Mouse (Mus musculus) Muller cell, postnatal 12 days (primary cell): ENCODE measurements at regions not wholly inside any gene's neighbourhood (a gene's known extent, or its start where the extent isn't known, plus 50 kb on each side); places are given as distances from the start of the nearest gene placed in this dataset.

Experiments
- DNase-seq: peaks from one replicate; pipeline ENCODE4 v3.0.0-alpha.2; 2015; ENCODE audit errors: inconsistent ontology term

GRCm38 (mm10) chr12:44145321-44145720 lies 64.8 kb downstream of the Dnajb9 start:
- no peak for DNase-seq

GRCm38 (mm10) chr12:44139026-44139425 lies 71.1 kb downstream of the Dnajb9 start:
- DNase-seq: no peak

DNA sequence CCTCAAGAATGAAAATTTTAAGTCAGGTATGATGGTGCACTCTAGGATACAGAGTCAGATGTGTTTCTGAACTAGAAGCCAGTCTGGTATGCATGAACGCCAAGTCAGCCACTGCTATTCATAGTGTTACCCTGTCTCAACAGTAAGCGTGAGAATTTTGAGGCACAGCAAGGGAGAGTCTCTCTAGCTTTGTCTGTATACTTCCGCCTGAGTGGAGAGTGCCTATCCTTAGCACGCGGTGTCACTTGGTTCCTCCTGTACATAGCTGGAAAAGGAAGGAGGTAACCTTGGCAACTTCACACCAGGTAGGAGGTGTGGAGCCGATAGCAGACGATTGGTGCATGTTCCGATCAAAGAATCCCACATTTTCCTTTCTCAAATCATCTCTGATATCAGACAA lies 81.3 kb downstream of the Dnajb9 start:
- no peak for DNase-seq

DNA sequence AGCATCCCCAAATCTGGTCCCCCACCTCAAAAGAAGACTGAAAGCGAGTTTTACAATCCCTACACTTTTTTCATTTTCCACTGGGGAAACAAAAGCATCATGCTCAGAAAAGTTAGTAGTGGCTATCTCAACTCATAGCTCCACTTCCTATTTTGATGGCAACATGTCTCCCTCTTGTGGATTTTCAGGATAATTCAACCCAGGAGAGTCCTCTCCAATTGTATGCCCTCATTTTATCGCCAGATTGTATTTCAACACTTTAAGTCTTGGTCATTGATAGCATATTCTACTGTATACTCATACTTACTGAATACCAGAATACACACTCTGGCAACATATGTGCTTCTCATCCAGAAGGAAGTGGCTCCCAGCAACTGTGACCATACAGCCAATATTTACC lies 105.0 kb downstream of the Dnajb9 start:
- no peak for DNase-seq

DNA sequence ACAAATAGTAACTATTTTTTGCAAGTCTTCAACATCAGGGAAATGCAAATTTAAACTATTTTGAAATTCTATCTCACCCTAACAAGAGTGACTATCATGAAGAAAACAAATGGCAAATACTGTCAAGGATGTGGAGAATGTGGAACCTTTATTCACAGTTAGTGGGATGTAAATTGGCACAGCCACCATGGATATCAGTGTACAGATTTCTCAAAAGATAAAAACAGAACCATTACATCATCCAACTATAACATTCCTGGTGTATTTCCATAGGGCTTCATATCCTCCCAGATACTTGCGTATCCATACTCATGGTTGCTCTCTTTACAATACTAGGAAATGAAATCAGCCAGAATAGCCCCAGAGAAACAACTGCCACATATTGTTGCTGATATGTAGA lies 110.9 kb downstream of the Dnajb9 start:
- DNase-seq: no peak

GRCm38 (mm10) chr12:44071766-44072165 lies 138.4 kb downstream of the Dnajb9 start:
- no peak for DNase-seq

- no peak for DNase-seq
Observed at GRCm38 (mm10) chr12:44056493-44057163, 153.5 kb downstream of the Dnajb9 start.

DNA sequence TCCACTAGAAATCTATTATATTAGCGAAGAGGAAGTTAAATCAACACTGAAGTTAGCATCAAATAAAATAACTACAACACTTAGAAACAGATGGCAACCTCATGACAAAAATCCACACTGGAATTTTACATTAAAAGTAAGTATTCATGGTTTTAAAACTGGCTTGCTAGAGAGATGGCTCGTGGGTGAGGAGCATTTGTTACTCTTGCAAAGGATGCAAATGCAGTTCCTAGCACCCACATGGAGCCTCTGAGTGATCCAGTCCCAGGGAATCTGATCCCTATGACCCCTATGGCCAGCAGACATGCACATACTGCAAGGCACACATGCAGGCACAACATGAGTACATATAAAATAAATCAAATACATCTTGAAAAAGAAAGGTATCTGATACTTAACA lies 164.3 kb downstream of the Dnajb9 start:
- no peak for DNase-seq

- DNase-seq: peak; percentile 11
Observed at GRCm38 (mm10) chr12:44044388-44045105, 165.6 kb downstream of the Dnajb9 start.

DNA sequence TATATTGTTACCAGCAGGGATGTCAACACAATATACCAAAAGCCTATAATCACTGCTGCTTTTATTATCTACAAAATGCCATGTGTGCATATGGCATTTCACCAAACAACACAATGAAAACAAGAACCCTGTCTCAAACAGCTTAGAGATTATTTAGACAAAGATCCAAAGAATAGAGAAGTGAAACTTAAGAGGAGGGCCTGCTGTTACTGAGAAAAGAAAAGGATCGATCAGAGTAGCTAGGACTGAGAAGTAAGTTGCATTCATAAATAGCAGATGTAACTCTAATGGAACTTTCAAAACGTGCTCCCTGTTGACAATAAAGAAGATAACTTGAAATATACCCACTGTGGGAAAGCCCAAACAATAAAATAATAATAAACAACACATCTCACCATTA lies 203.3 kb downstream of the Dnajb9 start:
- DNase-seq: no peak

DNA sequence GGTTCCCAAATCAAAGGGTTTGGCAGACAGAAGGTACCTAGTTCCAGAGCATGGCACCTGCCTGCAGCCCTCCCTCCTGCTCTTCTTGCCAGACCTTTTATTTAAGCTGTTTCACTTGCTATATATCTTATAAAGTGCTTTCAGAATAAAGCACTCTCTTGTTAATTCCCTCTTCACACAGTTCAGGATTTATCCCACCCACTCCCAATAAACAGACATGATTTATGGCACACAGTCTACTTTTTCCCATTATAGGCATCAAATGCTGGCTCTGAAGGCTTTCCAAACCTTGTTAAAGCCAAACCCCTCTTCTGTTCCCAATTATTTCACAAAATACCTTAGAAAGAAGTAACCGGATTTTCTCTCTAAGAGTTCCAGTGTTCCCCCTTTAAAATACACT lies 226.6 kb downstream of the Dnajb9 start:
- no peak for DNase-seq

GRCm38 (mm10) chr12:43963973-43964372 lies 246.2 kb downstream of the Dnajb9 start:
- DNase-seq: peak; percentile 77

GRCm38 (mm10) chr12:43962551-43963120 lies 247.5 kb downstream of the Dnajb9 start:
- DNase-seq: peak; percentile 94

GRCm38 (mm10) chr12:43924228-43924627 lies 285.9 kb downstream of the Dnajb9 start:
- no peak for DNase-seq

DNA sequence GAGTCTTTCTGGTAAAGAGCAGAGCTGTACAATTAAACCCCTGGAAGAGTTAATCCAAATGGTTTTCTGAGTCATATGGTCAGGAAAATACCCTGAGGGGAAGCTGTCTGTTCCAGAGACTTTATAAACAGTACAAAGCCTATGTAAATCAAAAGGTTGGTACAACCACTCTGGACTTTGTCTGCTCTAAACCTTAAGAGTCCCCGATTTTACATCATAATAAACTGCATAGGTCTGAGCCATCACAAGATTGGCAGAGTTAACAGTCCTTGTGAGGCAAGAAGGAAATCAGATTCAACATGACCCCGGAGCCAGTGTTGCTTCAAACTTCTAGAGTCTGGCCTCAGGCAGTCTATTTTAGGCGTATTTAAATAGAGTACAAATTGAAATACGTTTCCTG lies 289.7 kb downstream of the Dnajb9 start:
- DNase-seq: no peak

DNA sequence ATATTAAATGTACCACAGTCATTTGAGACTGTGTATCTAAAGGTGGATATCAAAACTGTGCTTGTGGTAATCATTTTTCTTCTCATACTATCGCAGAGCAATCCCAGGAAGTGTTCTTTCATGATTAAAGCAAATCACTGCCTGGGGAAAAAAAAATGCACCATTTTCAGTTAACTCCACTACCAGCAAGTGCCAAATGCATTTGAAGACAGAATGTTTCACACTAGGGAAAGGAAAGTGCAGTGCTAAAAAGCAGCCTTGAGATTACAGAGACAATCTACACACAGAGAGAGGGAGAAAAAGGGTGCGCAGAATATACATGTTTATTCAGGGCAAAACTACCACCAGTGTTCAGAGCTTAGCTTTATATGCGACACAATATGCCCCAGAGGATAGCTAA lies 291.0 kb downstream of the Dnajb9 start:
- no peak for DNase-seq

GRCm38 (mm10) chr12:43916779-43917178 lies 293.3 kb downstream of the Dnajb9 start:
- no peak for DNase-seq

- DNase-seq: no peak
Observed at GRCm38 (mm10) chr12:43899273-43899672, 310.9 kb downstream of the Dnajb9 start.

- no peak for DNase-seq
Observed at GRCm38 (mm10) chr12:43885596-43885995, 324.5 kb downstream of the Dnajb9 start.

GRCm38 (mm10) chr12:43860479-43860878 lies 349.6 kb downstream of the Dnajb9 start:
- DNase-seq: no peak

DNA sequence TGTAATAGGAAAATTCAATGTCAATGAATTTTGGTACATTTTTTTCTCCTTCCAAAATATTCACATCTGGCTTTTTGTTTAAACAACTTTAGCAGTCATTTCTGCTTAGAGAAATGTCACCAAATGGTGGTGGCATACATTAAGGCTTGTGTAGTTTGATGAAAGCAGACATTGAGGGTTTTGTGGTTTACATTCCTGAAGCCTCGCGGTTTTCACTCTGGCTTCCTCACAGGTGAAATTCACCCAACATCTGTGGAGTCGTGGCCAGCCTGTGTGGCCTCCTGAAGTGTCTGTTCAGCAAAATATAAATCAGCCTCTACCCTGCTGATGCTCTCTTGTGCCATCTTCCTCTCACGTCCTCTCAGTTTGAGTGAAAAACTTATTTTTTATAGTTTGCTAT lies 353.8 kb downstream of the Dnajb9 start:
- no peak for DNase-seq

DNA sequence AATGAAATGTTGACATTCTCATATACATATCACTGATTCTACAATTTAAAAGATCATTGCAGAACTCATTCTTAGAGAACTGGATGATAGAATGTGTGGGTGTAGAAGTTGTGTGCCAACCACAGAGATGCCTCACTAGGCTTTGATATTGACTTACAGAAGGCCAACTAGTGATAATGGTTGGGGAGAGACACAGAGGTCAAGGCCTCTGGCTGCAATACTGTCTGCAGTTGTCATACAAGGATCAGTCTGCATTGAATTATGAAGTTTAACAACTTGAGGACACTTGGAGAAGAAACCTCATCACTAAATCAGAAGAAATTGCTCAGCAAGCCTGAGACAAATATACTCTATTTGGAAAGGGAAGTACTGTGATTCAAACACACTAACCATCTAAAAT lies 357.9 kb downstream of the Dnajb9 start:
- DNase-seq: no peak
